Mouse (Mus musculus): ENCODE data around the gene Gpha2. TPM values are rescaled to one million over a fixed set of nuclear protein-coding genes. Genes with fewer than 3 reads are reported as not detected.

Gene Gpha2
- polyA plus RNA-seq, 1 experiment: not detected

DNA sequence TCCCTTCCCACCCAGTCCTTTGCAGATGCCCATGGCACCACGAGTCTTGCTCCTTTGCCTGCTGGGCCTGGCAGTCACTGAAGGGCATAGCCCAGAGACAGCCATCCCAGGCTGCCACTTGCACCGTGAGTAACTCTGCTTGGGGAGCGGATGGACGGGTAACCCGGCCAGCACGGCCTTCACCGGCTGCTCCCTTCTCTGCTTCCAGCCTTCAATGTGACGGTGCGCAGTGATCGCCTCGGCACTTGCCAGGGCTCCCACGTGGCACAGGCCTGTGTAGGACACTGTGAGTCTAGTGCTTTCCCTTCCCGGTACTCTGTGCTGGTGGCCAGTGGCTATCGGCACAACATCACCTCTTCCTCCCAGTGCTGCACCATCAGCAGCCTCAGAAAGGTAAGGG lies 583 bp downstream of the Gpha2 start:
- TF ChIP-seq POLR2A (IDR thresholded peaks at IDR 0.05; ENCODE audit: insufficient read depth, low read depth, low read length): no peak
- no peak for TF ChIP-seq CTCF (IDR thresholded peaks at IDR 0.05; ENCODE audit: insufficient read depth, low read depth, low read length)
- Histone ChIP-seq H3K27ac (ENCODE audit: insufficient read depth, low read depth, low read length) (no peak overlapping the region), H3K4me1 (ENCODE audit: control insufficient read depth, insufficient read depth, low read length) (no peaks in the 10 kb centered on the region), H3K4me3 (ENCODE audit: insufficient read depth, low read depth, low read length) (no peak overlapping the region)
- WGBS: 91% methylated on average over 14 of the region's 14 CpGs

DNA sequence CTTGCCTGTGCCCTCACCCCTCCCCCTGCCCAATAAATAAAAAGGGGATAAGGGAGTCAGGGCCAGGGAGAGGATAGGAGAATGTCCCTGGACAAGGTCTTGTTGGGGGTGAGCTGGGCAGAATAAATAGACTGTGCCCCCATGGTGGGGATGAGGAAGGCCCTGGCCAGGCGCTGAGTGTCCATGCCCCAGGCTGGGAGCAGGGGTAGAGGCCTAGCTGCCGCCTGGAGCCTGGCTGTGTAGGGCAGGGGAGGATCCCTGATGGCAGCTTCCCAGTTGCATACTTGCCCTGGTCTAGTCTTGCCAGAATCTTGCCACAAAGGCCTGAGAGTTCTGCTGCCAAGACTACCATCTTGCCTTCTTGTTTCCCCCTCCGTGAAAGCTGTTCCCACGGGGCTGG lies 1.7 kb downstream of the Gpha2 start:
- TF ChIP-seq POLR2A (IDR thresholded peaks at IDR 0.05; ENCODE audit: insufficient read depth, low read depth, low read length) (no peak), CTCF (IDR thresholded peaks at IDR 0.05; ENCODE audit: insufficient read depth, low read depth, low read length) (no peak)
- WGBS: 60% methylated on average over 4 of the region's 4 CpGs

DNA sequence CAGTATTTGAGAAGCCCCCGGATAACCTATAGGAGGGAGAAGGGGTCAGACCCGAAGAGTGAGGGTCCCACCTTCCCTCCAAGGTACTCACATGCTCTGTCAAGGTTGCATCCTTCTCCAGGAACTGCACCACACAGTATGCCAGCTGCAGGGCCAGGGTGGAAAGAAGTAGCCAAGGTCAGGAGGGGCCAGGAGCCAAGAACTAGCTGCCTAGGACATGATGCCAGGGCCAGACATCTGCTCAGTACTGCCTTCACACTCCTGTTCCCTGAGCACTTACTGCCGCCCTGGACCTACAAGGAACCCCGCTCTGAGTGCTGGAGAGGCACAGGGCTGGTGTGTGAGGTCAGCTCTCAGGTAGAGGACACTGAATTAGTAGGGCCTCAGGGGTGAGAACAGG lies 4.2 kb downstream of the Gpha2 start:
- H3K4me1 ChIP-seq (ENCODE audit: control insufficient read depth, insufficient read depth, low read length): peaks cover 21% of the 10 kb centered on the region
- TF ChIP-seq CTCF (IDR thresholded peaks at IDR 0.05; ENCODE audit: insufficient read depth, low read depth, low read length) (no peak), POLR2A (IDR thresholded peaks at IDR 0.05; ENCODE audit: insufficient read depth, low read depth, low read length) (no peak)
- H3K27ac ChIP-seq (ENCODE audit: insufficient read depth, low read depth, low read length): no peak overlapping the region
- 89% methylated on average over 4 of the region's 4 CpGs for WGBS
- no peak overlapping the region for H3K4me3 ChIP-seq (ENCODE audit: insufficient read depth, low read depth, low read length)

More for the DNA sequence above, 1.7 kb downstream of the Gpha2 start:
- H3K4me1 ChIP-seq (ENCODE audit: control insufficient read depth, insufficient read depth, low read length): no peaks in the 10 kb centered on the region
- H3K4me3 ChIP-seq (ENCODE audit: insufficient read depth, low read depth, low read length): no peak overlapping the region
- H3K27ac ChIP-seq (ENCODE audit: insufficient read depth, low read depth, low read length): no peak overlapping the region

DNA sequence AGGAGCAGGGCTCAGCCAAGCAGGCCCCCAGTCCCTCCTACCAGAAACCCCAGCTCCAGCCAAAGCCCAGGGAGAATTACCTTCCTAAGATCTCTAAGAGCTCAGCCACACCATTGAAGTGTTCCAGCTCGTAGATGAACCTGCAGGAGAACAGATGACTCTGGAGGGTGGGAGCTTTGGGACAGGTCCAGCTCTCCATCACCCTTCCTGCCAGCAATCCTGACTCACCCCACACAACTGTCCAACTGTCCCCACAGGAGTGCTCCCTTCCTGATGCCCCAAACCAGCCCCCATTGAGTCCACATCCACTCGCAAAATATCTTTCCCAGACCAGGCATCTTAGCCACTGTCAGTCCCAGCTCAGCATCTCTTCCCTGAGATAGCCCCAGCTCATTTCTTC lies 4.9 kb downstream of the Gpha2 start:
- TF ChIP-seq CTCF (IDR thresholded peaks at IDR 0.05; ENCODE audit: insufficient read depth, low read depth, low read length) (no peak), POLR2A (IDR thresholded peaks at IDR 0.05; ENCODE audit: insufficient read depth, low read depth, low read length) (no peak)
- 83% methylated on average over 2 of the region's 2 CpGs for WGBS
- Histone ChIP-seq H3K4me3 (ENCODE audit: insufficient read depth, low read depth, low read length) (no peak overlapping the region), H3K27ac (ENCODE audit: insufficient read depth, low read depth, low read length) (no peak overlapping the region), H3K4me1 (ENCODE audit: control insufficient read depth, insufficient read depth, low read length) (peaks cover 21% of the 10 kb centered on the region)

DNA sequence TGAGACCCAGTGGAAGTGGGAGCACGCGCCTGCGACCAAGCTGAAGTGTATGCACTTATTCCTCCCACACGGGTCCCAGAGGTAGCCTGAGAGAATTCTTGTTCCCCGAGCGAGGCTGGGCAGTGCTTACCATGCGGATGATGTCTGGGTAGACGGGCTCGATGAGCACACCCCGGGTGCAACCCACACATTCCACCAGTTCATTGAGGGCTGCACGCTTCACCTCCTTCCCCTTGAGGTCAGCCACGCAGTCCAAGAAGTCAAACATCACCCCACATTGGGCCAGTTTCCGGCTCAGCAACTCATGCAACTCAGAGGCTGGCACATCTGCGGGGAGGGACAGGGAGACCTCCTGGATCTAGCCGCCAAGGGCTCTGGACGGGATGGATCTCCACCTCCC lies 7.5 kb downstream of the Gpha2 start:
- peaks cover 25% of the 10 kb centered on the region for H3K4me1 ChIP-seq (ENCODE audit: control insufficient read depth, insufficient read depth, low read length)
- WGBS: 85% methylated on average over 16 of the region's 16 CpGs
- no peak overlapping the region for H3K27ac ChIP-seq (ENCODE audit: insufficient read depth, low read depth, low read length)
- no peak overlapping the region for H3K4me3 ChIP-seq (ENCODE audit: insufficient read depth, low read depth, low read length)
- TF ChIP-seq CTCF (IDR thresholded peaks at IDR 0.05; ENCODE audit: insufficient read depth, low read depth, low read length) (no peak), POLR2A (IDR thresholded peaks at IDR 0.05; ENCODE audit: insufficient read depth, low read depth, low read length) (no peak)

DNA sequence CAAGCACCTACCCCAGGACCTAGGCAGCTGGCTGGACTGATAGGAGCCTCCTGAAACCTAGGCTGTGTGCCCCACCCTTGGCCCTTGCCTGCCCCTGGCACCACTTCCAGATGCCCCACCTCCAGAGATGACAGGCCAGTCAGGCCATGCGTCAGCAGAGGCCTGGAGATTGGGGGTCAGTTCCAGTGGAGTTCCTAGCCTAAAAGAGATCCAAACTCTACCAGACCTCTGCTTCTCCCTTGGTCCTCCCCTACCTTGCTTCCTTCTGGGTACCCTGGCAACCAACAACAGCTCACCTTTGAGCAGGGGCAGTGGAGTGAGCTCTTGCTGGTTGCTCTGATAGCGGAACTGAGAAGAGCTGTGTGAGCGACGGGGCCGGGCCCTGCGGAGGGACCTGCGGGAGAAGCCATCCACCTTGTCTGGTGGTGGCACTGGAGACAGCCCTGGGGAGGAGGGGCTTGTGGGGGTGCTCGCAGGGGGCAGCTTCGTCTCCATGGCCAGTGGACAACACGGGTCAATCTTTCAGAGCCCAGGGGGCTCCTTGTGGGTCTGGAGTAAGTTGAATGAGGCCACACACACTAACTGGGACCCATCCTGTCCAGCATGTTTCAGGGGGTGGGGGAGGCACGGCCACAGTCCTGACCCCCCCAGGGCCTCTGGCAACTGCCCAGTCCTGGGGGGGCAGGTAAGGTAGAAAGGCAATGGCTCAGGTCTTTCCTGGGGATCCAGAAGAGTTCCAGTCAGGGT lies 8.3 kb downstream of the Gpha2 start:
- H3K27ac ChIP-seq (ENCODE audit: insufficient read depth, low read depth, low read length): no peak overlapping the region
- TF ChIP-seq POLR2A (IDR thresholded peaks at IDR 0.05; ENCODE audit: insufficient read depth, low read depth, low read length): no peak
- no peak for TF ChIP-seq CTCF (IDR thresholded peaks at IDR 0.05; ENCODE audit: insufficient read depth, low read depth, low read length)
- peak overlapping the region; percentile 77 for H3K4me3 ChIP-seq (ENCODE audit: insufficient read depth, low read depth, low read length)
- WGBS: 68% methylated on average over 11 of the region's 11 CpGs
- peaks cover 25% of the 10 kb centered on the region for H3K4me1 ChIP-seq (ENCODE audit: control insufficient read depth, insufficient read depth, low read length)

DNA sequence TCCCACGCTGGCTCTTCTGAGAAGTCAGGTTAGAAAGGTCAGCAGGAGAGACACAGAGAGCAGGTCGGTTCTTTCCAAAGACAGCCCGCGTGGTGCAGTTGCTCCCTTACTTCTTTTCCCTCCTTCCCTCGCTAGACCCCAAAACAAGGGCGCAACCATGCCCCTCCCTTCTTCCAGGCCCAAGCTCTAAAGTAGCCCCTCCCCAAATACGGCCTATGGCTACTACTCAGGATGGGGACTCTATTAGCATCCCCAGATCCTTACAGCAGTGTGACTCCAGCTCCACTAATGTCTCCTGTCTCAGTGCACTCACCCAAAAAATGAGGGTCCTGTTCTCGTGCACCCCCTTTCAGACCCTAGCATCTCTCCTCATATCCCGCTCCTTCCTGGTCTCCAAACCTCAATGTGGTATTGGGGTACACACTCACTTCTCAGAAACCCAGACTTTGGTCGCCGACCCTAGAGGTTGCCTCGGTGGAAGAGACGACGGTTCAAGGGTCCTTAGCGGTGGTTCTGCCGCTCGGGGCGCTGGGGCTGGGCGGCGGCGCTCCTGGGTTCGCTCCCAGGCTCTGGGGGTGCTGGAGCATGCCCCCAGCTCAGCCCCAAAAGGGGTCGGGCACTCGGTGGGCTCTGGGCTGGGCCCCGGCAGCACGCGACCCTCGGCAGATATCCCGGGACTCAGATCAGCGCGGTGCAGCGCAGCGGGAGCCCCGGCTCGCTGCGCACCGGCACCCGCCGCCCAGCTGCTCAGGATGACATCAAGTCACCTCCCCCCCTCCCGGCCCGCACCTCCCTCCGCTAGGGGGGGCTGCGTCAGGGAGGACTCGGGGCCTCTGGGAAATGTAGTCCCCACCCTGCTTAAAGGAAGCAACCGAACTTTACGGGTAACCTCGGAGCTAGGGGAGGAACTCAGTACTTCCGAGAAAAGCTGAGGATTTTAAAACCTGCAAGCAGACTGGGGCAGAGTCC lies 9.2 kb downstream of the Gpha2 start, which contains the start of gene Ppp2r5b:
Gene Ppp2r5b (minus strand): TSS at position 789 of the 969 bp plus-strand sequence.
- Histone ChIP-seq H3K27ac (ENCODE audit: insufficient read depth, low read depth, low read length) (peak within 1 kb of the TSS; percentile 99), H3K4me3 (ENCODE audit: insufficient read depth, low read depth, low read length) (peak within 1 kb of the TSS; percentile 77), H3K4me1 (ENCODE audit: control insufficient read depth, insufficient read depth, low read length) (peaks cover 25% of the 10 kb centered on the region)
- TF ChIP-seq CTCF (IDR thresholded peaks at IDR 0.05; ENCODE audit: insufficient read depth, low read depth, low read length) (no peak), POLR2A (IDR thresholded peaks at IDR 0.05; ENCODE audit: insufficient read depth, low read depth, low read length) (peak; percentile 65; the same call in 1 of the 2 replicates)
- WGBS: 1% methylated on average over 48 of the region's 48 CpGs

DNA sequence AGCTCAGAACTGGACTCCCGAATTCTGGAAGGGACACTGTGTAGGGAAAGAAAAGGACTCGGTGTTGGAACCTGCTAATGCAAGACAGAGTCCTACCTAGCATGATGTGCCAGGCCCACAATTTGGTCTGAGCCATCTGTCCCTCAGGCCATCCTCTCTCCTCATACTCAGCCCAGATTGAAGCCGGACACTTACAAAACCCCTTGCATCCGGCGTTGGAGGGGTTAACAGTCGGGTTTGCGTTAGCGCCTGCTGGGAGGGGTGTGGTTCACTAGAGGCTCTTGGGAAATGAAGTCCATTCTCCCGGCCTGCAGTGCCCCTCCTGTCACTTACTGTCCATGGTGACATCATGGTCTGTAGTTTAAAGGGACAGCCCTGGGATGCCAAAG lies 9.9 kb downstream of the Gpha2 start:
- peaks cover 25% of the 10 kb centered on the region for H3K4me1 ChIP-seq (ENCODE audit: control insufficient read depth, insufficient read depth, low read length)
- TF ChIP-seq POLR2A (IDR thresholded peaks at IDR 0.05; ENCODE audit: insufficient read depth, low read depth, low read length): no peak
- no peak for TF ChIP-seq CTCF (IDR thresholded peaks at IDR 0.05; ENCODE audit: insufficient read depth, low read depth, low read length)
- peak overlapping the region; percentile 99 for H3K27ac ChIP-seq (ENCODE audit: insufficient read depth, low read depth, low read length)
- peak overlapping the region; percentile 77 for H3K4me3 ChIP-seq (ENCODE audit: insufficient read depth, low read depth, low read length)
- WGBS: 0% methylated on average over 9 of the region's 9 CpGs

DNA sequence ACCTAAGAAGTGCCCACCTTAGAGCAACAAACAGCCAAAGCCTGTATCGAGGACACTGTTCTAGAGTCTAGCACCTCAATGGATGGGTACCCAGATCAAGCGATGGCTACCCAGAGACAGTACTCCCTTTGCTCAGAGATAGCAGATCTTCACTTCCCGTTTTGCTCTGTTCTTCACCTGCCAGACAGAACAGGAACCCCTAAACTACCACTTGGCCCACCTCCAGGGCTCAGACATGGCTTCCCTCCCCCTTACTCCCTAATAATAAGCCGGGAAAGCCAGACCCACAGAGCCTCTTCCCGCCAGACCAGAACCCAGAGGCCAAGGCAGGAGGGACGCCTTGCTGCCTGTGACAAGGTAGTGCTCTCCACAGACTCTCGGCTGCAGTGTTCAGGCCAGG lies 10.7 kb downstream of the Gpha2 start:
- H3K4me3 ChIP-seq (ENCODE audit: insufficient read depth, low read depth, low read length): no peak overlapping the region
- no peak for TF ChIP-seq POLR2A (IDR thresholded peaks at IDR 0.05; ENCODE audit: insufficient read depth, low read depth, low read length)
- no peak for TF ChIP-seq CTCF (IDR thresholded peaks at IDR 0.05; ENCODE audit: insufficient read depth, low read depth, low read length)
- H3K27ac ChIP-seq (ENCODE audit: insufficient read depth, low read depth, low read length): no peak overlapping the region
- H3K4me1 ChIP-seq (ENCODE audit: control insufficient read depth, insufficient read depth, low read length): peaks cover 25% of the 10 kb centered on the region
- 67% methylated on average over 7 of the region's 7 CpGs for WGBS

Data from olfactory bulb, adult 2 months (tissue).